Mouse (Mus musculus) A20 (cell line): ENCODE measurements at regions not wholly inside any gene's neighbourhood (a gene's known extent, or its start where the extent isn't known, plus 50 kb on each side); places are given as distances from the start of the nearest gene placed in this dataset.

Experiments
- DNase-seq: peaks from one replicate; pipeline ENCODE4 v3.0.0-alpha.2; 2011; ENCODE audit warnings: low read depth, low spot score

DNA sequence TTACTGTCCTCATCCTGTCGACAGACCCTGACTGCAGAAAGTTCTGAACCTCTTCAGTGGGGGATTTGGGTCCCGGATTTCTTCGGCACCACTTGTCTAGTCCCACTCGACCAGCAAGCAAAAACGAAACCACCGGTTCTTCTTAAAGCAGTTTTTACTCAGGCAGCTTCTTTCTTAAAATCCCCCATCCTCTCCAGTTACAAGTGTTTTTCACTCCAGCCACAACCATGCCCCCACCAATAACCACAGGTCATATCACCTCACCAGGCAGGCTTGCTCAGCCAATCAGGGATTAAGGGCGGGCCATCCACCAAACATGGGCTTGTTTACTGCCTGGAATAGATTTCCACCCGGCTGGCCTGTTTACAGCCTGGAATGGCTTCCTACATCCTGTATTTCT lies 874.7 kb upstream of the Tmeff2 start:
- peak; percentile 64 for DNase-seq

DNA sequence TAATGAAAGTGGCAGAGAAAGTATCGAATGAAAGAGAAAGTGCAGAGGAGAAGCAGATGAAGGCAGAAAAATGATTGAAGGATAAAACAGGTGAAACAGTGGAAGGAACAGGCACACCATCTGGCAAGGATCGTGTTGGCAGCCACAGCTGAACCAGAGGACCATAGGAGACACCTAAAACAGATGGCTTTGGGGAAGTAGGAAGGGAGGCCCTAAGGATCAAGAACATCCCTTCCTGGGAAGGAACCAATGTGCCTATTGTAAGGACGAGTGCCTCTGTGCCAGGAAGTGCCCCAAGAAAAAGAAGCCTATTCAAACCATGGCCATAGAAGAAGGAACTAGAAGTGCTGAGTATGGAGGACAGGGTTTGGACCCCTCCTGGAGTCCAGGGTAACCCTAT lies 865.2 kb upstream of the Tmeff2 start:
- no peak for DNase-seq

DNA sequence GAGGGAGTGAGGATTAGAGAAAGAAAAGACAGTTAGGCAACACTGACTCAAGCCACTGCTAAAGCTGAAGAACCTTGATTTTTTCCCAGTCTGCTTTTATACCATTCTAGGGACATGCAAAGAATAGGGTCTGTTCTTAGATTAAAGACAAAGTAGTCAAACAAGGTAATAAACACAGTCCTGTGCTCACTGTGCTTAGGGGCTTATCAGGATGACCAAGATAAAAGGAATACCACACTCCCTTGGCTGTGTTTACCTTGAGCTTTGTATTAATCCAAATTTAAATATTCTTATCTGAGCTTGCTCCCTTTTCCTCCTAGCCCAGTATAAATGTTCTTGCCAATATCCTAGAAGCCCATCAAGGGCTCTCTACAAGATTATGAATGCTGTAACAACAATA lies 854.6 kb upstream of the Tmeff2 start:
- no peak for DNase-seq

DNA sequence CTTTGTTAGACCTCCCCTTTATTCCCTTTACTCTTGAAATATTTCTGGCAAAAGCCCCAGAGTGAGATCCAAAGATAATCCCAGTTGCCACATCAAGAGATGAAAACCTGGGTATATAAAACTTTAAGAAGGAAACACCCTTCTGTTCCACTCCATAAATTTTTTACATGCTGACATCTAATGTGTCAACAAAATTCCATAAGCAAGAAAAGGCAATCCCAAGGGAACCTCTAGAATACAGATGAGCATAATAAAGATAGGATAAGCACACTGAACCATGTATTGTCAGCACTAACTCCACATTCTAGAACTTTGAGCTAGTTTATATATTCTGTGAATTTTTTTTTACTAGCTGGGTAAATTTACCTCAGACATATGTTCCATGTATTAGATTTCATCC lies 810.7 kb upstream of the Tmeff2 start:
- no peak for DNase-seq
